Mouse (Mus musculus) gastrocnemius, adult 2 months (tissue): ENCODE data around the gene Paqr4. TPM values are rescaled to one million over a fixed set of nuclear protein-coding genes. Genes with fewer than 3 reads are reported as not detected.

Experiments
- DNase-seq: peaks from one replicate; pipeline ENCODE4 v3.0.0; 2022
- H3K27ac ChIP-seq: fragments of 200-600 bp; 2 replicates; pipeline ENCODE4 v1.8.1; 2022; ENCODE audit warnings: mild to moderate bottlenecking
- H3K4me3 ChIP-seq: fragments of 200-600 bp; 2 replicates; pipeline ENCODE4 v1.8.1; 2022; ENCODE audit warnings: mild to moderate bottlenecking, moderate library complexity
- CTCF ChIP-seq: fragments of 200-600 bp; IDR thresholded peaks from 2 replicates; pipeline ENCODE4 v1.8.1; 2022; ENCODE audit warnings: antibody characterized with exemption, mild to moderate bottlenecking, moderate library complexity
- intact Hi-C: fragments of 180-260 bp; cut with DNase I; formaldehyde crosslinking; loops from one replicate; pipeline ENCODE4 v1.15.1; 2025
- total RNA-seq, 2 experiments: library from RNA; stranded (reverse); gene quantifications; 2 replicates each; pipeline ENCODE4 v1.2.3; 2021

Gene Paqr4
- total RNA-seq, 2 experiments from 2014 or later = 2.7 to 4.0 TPM

GRCm38 (mm10) chr17:23705525-23706104 is 35.1 kb downstream of the Paqr4 start:
- no peak for DNase-seq
- intact Hi-C loops = loop anchor here (2.0 kb wide), 1 partner anchor 45 kb away; the partner anchor contains the start of gene Bicdl2
- Histone ChIP-seq H3K27ac (no peak overlapping the region), H3K4me3 (no peak overlapping the region)
- TF ChIP-seq CTCF = no peak

- TF ChIP-seq CTCF = no peak
- intact Hi-C loops = no loop called here
- no peak overlapping the region for H3K4me3 ChIP-seq
- H3K27ac ChIP-seq = no peak overlapping the region
- DNase-seq = no peak
These were observed 35.9 kb downstream of the Paqr4 start for GRCm38 (mm10) chr17:23704741-23705140.

- no peak for TF ChIP-seq CTCF
- Histone ChIP-seq H3K27ac (no peak overlapping the region), H3K4me3 (no peak overlapping the region)
- intact Hi-C loops = loop anchor here (2.0 kb wide), 1 partner anchor 26 kb away; the partner anchor contains the start of gene Tnfrsf12a
- no peak for DNase-seq
These were observed 37.4 kb downstream of the Paqr4 start for GRCm38 (mm10) chr17:23703301-23703700.

- intact Hi-C loops = no loop called here
These were observed 40.6 kb downstream of the Paqr4 start for GRCm38 (mm10) chr17:23700079-23700478.

GRCm38 (mm10) chr17:23699131-23700077 is 41.3 kb downstream of the Paqr4 start:
- intact Hi-C loops = no loop called here
- Histone ChIP-seq H3K4me3 (peak overlapping the region; percentile 91), H3K27ac (peak overlapping the region; percentile 87)
- TF ChIP-seq CTCF = peak; percentile 20; the same call in 1 of the 2 replicates
- DNase-seq = peak; percentile 80

More at GRCm38 (mm10) chr17:23700079-23700478, 40.6 kb downstream of the Paqr4 start:
- H3K4me3 ChIP-seq = peak overlapping the region; percentile 91
- TF ChIP-seq CTCF = peak; percentile 87
- H3K27ac ChIP-seq = peak overlapping the region; percentile 87
- peak; percentile 96 for DNase-seq

GRCm38 (mm10) chr17:23695801-23696200 is 44.9 kb downstream of the Paqr4 start:
- intact Hi-C loops = no loop called here
- no peak for TF ChIP-seq CTCF
- Histone ChIP-seq H3K4me3 (no peak overlapping the region), H3K27ac (no peak overlapping the region)
- no peak for DNase-seq

- intact Hi-C loops = no loop called here
- DNase-seq = no peak
- no peak for TF ChIP-seq CTCF
These were observed 46.2 kb downstream of the Paqr4 start for GRCm38 (mm10) chr17:23694491-23694890.

More at GRCm38 (mm10) chr17:23694491-23694890, 46.2 kb downstream of the Paqr4 start:
- no peak overlapping the region for H3K4me3 ChIP-seq
- no peak overlapping the region for H3K27ac ChIP-seq

Other genes starting within 250 kb of the Paqr4 start
- 1 to 10 TPM; 2.0 to 3.3 TPM for gene Zfp213, start 176.6 kb downstream of the Paqr4 start, total RNA-seq
- 1 to 10 TPM; 1.5 to 2.1 TPM for gene Zfp13, start 141.4 kb downstream of the Paqr4 start, total RNA-seq
- not detected for gene Zscan10, start 140.0 kb downstream of the Paqr4 start, total RNA-seq
- under 1 TPM in 1 of 2 experiments, not detected in 1; 0.06 TPM for gene Mmp25, start 95.6 kb downstream of the Paqr4 start, total RNA-seq
- not detected for gene Bicdl2, start 80.4 kb downstream of the Paqr4 start, total RNA-seq
- 100 to 1,000 TPM; 112 to 137 TPM for gene Hcfc1r1, start 67.3 kb downstream of the Paqr4 start, total RNA-seq
- gene Thoc6, start 67.0 kb downstream of the Paqr4 start, total RNA-seq = 1 to 10 TPM; 6.3 to 8.8 TPM
- 10 to 100 TPM; 19.5 to 27.5 TPM for gene Tnfrsf12a, start 63.4 kb downstream of the Paqr4 start, total RNA-seq
- not detected for gene Cldn6, start 61.6 kb downstream of the Paqr4 start, total RNA-seq
- under 1 TPM; 0.15 to 0.17 TPM for gene Cldn9, start 56.8 kb downstream of the Paqr4 start, total RNA-seq
- gene 1520401A03Rik, start 18.1 kb downstream of the Paqr4 start, total RNA-seq = not detected
- under 1 TPM; 0.53 to 0.64 TPM for gene Pkmyt1, start 14.5 kb downstream of the Paqr4 start, total RNA-seq
- gene Kremen2, start 5.0 kb upstream of the Paqr4 start, total RNA-seq = not detected
- 10 to 100 TPM; 43.3 to 50.4 TPM for gene Flywch1, start 30.7 kb upstream of the Paqr4 start, total RNA-seq
- gene Flywch2, start 45.2 kb upstream of the Paqr4 start, total RNA-seq = under 1 TPM; 0.47 to 0.51 TPM
- 100 to 1,000 TPM; 178 to 227 TPM for gene Srrm2, start 49.7 kb upstream of the Paqr4 start, total RNA-seq
- 100 to 1,000 TPM; 296 to 351 TPM for gene Elob, start 88.3 kb upstream of the Paqr4 start, total RNA-seq
- not detected for gene Prss33, start 95.2 kb upstream of the Paqr4 start, total RNA-seq
- not detected for gene Prss32, start 103.0 kb upstream of the Paqr4 start, total RNA-seq
- not detected for gene Prss41, start 103.3 kb upstream of the Paqr4 start, total RNA-seq
- gene Prss21, start 127.2 kb upstream of the Paqr4 start, total RNA-seq = not detected
- gene Dcpp1, start 140.0 kb upstream of the Paqr4 start, total RNA-seq = not detected
- gene Dcpp2, start 140.0 kb upstream of the Paqr4 start, total RNA-seq = not detected
- not detected for gene Dcpp3, start 176.6 kb upstream of the Paqr4 start, total RNA-seq
- gene Sbp, start 200.8 kb upstream of the Paqr4 start, total RNA-seq = not detected
- gene Sbpl, start 214.4 kb upstream of the Paqr4 start, total RNA-seq = not detected
- gene Prss30, start 239.7 kb upstream of the Paqr4 start, total RNA-seq = not detected